Mouse (Mus musculus) macrophage (primary cell): ENCODE results near the gene 5830473C10Rik. TPM values are rescaled to one million over a fixed set of nuclear protein-coding genes. Genes with fewer than 3 reads are reported as not detected.
"Not testable (repeated sequence)": the region's sequence is repeated elsewhere in the genome, so short reads cannot be mapped to it uniquely, and the experiment has no call there.

Experiments
- H3K27ac ChIP-seq: fragments of 350-480 bp; formaldehyde crosslinking; 2 replicates; pipeline ENCODE4 v1.9.0; 2021
- H3K36me3 ChIP-seq: fragments of 350-480 bp; formaldehyde crosslinking; 2 replicates; pipeline ENCODE4 v1.9.0; 2021; ENCODE audit errors: inconsistent target
- H3K4me3 ChIP-seq: fragments of 350-480 bp; formaldehyde crosslinking; 2 replicates; pipeline ENCODE4 v1.9.0; 2021; ENCODE audit errors: inconsistent target
- H3K79me2 ChIP-seq: fragments of 350-480 bp; formaldehyde crosslinking; 2 replicates; pipeline ENCODE4 v1.9.0; 2021; ENCODE audit errors: inconsistent target
- WGBS: methylation state at CpG from one replicate; pipeline ENCODE4 v1.1.7; 2026; ENCODE audit warnings: inconsistent platforms; ENCODE audit not compliant: missing documents; 5-methylcytosine and 5-hydroxymethylcytosine counted together
- polyA plus RNA-seq: library from polyadenylated mRNA; stranded (reverse); fragments of 250-400 nt; gene quantifications from 3 replicates; pipeline ENCODE4 v1.2.4, GENCODE M21; 2018; ENCODE audit warnings: inconsistent platforms

5830473C10Rik gene
- polyA plus RNA-seq, 1 experiment from 2014 or later, result not detected

- WGBS, result 92% methylated on average over 6 of the region's 6 CpGs
- H3K79me2 ChIP-seq, result no peaks in the 10 kb centered on the region
Observed at GRCm38 (mm10) chr5:90582179-90582578, 21.3 kb downstream of the 5830473C10Rik start.

DNA sequence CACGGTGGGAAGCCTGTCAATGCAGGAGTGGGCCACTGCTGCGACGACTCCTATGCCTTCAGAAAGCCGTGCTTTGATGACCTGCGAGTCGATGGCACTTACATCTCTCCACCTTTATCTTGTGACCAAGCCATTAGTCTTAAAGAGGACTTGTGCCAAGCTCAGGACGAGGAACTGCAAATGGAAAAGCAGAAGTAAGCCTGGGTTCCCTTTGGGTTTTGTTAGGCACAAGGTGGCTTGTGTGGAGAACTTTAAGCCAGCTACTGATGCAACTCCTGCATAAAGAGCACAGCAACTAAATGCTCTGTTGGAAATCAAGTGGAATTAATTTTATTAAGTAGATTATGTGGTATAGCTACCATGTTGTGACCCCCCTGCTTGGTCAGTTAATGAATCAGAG lies 23.9 kb downstream of the 5830473C10Rik start:
- H3K27ac ChIP-seq, result no peak overlapping the region
- WGBS, result 66% methylated on average over 7 of the region's 7 CpGs
- H3K4me3 ChIP-seq, result no peak overlapping the region
- H3K36me3 ChIP-seq, result no peaks in the 10 kb centered on the region
- H3K79me2 ChIP-seq, result no peaks in the 10 kb centered on the region

More at GRCm38 (mm10) chr5:90582179-90582578, 21.3 kb downstream of the 5830473C10Rik start:
- Histone ChIP-seq H3K27ac (no peak overlapping the region), H3K36me3 (no peaks in the 10 kb centered on the region), H3K4me3 (no peak overlapping the region)

- H3K36me3 ChIP-seq, result no peaks in the 10 kb centered on the region
- 79% methylated on average over 5 of the region's 5 CpGs for WGBS
- H3K79me2 ChIP-seq, result no peaks in the 10 kb centered on the region
- no peak overlapping the region for H3K27ac ChIP-seq
- H3K4me3 ChIP-seq, result no peak overlapping the region
Observed at GRCm38 (mm10) chr5:90586511-90586910, 25.6 kb downstream of the 5830473C10Rik start.

- no peak overlapping the region for H3K4me3 ChIP-seq
- no peaks in the 10 kb centered on the region for H3K79me2 ChIP-seq
- no peak overlapping the region for H3K27ac ChIP-seq
- WGBS, result 62% methylated on average over 5 of the region's 5 CpGs
- no peaks in the 10 kb centered on the region for H3K36me3 ChIP-seq
Observed at GRCm38 (mm10) chr5:90588104-90588503, 27.2 kb downstream of the 5830473C10Rik start.

DNA sequence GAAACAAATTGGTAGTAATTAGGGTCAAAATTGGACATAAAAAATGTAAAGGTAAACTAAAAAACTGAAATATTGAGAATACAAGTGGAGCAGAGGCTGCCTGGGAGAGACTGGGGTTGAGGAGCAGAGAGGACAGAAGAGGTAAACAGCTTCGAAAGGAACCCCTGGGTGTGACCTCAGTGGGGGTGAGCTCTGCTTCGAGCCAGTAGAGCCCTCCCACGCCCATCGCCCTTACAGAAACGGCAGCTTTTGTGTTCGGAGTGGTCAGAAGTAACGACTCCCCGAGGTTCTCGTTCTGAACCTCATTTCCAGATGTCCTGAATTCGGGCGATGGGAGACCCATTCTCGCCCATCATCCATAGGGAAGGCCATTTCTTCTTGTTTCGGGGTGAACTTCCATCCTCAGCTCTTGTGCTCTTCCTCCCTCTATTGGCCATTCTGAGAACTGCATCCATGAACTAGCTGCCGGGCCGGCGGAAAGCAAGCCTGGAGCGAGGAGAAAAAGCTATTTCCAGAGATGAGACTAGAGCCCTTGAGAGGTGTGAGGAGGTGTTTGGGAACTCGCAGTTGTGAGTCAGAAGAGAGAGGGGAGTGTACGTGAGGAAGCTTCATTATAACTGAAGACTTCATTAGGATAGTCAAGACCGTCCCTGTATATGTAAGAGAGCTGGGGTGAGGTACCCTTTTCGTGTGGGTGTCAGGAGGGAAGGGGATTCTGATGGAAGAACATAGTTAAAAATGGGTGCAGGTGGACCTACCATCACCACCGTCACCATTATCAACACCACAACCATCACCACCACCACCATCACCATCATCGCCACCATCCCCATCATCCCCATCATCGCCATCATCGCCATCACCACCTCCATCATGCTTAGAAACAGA lies 28.0 kb downstream of the 5830473C10Rik start:
- WGBS, result 29% methylated on average over 25 of the region's 25 CpGs
- Histone ChIP-seq H3K27ac (no peak overlapping the region), H3K4me3 (no peak overlapping the region; the same call in 1 of the 2 replicates), H3K36me3 (no peaks in the 10 kb centered on the region), H3K79me2 (no peaks in the 10 kb centered on the region)

DNA sequence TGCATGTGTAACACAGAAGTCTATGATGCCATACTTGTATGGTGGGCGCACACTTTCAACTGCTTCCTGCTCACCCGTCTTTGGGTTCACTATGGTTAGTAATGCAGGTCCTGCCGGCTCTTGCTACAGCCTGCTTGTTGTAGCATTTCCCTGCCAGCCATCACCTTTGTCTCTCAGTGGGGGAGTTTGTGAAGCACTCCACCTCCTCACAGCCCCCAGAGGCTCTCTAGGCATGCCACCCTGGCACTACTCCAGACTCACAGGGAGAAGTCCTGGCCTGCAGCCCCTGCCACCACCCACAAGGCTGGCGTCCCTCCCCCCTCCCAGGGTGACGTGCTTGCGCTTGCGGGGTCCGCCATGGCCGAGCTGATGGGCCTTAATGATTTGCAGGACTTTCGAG lies 29.8 kb downstream of the 5830473C10Rik start:
- H3K36me3 ChIP-seq, result no peaks in the 10 kb centered on the region
- H3K79me2 ChIP-seq, result no peaks in the 10 kb centered on the region
- H3K4me3 ChIP-seq, result no peak overlapping the region
- 95% methylated on average over 10 of the region's 10 CpGs for WGBS
- no peak overlapping the region for H3K27ac ChIP-seq

DNA sequence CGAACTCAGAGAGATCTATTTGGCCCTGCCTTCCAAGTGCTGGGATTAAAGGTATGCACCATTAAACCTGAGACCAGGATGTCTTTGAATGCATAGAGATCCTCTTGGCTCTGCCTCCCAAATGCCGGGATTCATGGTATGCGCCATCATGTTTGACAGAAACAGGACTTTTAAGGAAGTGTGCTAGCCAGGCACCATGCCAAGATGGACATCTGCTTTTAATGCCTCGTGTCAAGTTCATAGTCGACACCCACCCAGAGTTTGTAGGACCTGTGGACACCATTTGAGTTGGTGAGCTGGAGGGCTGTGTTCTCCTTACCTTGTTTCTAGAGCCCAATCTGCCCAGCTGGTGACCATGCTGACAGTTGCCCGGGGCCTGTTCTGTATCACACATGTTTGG lies 31.0 kb downstream of the 5830473C10Rik start:
- Histone ChIP-seq H3K79me2 (no peaks in the 10 kb centered on the region), H3K36me3 (no peaks in the 10 kb centered on the region), H3K27ac (no peak overlapping the region), H3K4me3 (no peak overlapping the region)
- 64% methylated on average over 6 of the region's 6 CpGs for WGBS

DNA sequence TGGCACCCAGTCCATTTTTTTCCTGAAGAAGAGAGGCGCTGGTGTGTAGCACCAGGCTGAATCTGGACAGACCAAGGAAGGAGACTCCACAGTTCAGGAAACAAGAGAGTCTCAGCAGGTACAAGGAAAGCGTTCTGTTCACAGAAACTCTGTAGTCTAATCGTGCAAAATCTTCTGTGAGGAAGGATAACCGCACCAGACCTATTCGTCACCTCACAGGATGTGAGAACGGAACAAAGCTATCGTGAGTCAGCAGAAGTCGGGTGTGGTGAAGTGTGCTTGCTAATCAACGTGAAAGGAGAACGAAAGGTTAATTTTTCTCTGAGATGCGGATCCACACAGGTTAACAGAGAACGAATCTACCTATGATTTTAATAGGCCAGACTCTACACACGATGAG lies 34.0 kb downstream of the 5830473C10Rik start:
- 3% methylated on average over 13 of the region's 13 CpGs for WGBS
- Histone ChIP-seq H3K27ac (no peak overlapping the region), H3K36me3 (no peaks in the 10 kb centered on the region), H3K79me2 (no peaks in the 10 kb centered on the region), H3K4me3 (no peak overlapping the region)

DNA sequence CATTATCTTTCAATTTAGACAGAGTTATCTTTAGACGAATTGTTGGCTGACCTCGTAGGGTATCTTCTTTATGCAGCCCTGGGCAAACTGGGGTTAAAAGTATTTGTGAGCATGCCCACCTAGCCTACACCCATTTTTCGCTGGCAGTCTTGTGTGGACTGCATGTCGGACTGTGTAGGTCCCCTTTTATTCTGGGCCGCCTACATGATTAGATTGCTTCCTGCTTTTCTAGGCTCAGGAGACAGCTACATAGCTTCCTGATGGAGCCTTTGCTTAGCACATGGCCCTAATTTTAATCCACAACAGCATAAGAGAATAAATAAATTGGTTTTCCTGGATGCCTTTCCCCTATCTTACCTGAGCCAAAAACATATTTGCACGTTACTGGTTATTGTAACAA lies 35.2 kb downstream of the 5830473C10Rik start:
- 71% methylated on average over 6 of the region's 6 CpGs for WGBS
- Histone ChIP-seq H3K27ac (no peak overlapping the region), H3K4me3 (no peak overlapping the region), H3K79me2 (no peaks in the 10 kb centered on the region), H3K36me3 (no peaks in the 10 kb centered on the region)

GRCm38 (mm10) chr5:90601469-90601868 lies 40.6 kb downstream of the 5830473C10Rik start:
- no peaks in the 10 kb centered on the region for H3K36me3 ChIP-seq
- no peak overlapping the region for H3K4me3 ChIP-seq
- no peak overlapping the region for H3K27ac ChIP-seq
- WGBS, result 11% methylated on average over 6 of the region's 6 CpGs
- H3K79me2 ChIP-seq, result no peaks in the 10 kb centered on the region

- Histone ChIP-seq H3K27ac (no peak overlapping the region), H3K79me2 (no peaks in the 10 kb centered on the region), H3K36me3 (no peaks in the 10 kb centered on the region), H3K4me3 (peak overlapping the region; percentile 14; the same call in 1 of the 2 replicates)
- 6% methylated on average over 13 of the region's 13 CpGs for WGBS
Observed at GRCm38 (mm10) chr5:90603407-90603923, 42.6 kb downstream of the 5830473C10Rik start.

DNA sequence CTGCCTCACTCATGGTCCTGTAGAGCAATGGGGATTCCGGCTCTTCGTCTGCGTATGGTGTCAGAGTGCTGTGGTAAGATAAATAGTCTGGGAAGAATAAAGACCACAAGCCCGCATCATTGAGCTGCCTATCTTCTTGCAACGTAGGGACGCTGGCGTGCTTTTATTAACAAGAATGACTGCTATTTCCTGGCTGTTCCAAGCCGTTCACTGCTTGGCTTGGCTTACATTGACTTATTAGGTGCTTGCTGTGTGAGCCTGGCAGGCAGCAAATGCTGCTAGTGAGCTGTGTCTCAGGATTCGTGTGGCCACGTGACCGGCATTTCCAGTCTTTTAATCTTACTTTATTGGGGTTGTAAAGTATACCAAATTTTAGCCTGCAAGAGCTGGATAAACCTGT lies 48.0 kb downstream of the 5830473C10Rik start:
- Histone ChIP-seq H3K36me3 (no peaks in the 10 kb centered on the region), H3K4me3 (no peak overlapping the region), H3K79me2 (no peaks in the 10 kb centered on the region), H3K27ac (no peak overlapping the region)
- WGBS, result 91% methylated on average over 11 of the region's 11 CpGs

DNA sequence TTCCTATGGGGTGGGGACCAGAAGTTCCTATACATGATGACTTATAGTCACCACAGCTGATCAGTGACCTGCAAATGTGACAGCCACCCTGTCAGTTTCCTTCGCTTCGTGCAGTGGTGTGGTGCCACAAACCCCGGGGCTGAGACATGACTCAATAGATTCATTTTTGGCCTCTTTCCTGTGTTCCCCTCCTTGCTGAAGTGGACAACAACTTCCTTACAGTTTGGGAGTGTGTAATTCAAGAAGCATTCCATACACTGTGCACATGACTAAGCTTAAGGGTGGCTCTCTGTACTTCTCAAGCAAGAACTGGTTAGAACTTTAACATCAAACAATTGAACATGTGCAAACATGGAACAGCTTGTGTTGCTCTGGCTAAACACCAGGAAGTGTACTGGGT lies 50.5 kb downstream of the 5830473C10Rik start:
- Histone ChIP-seq H3K4me3 (no peak overlapping the region), H3K27ac (peak overlapping the region; percentile 5; the same call in 1 of the 2 replicates), H3K36me3 (no peaks in the 10 kb centered on the region), H3K79me2 (no peaks in the 10 kb centered on the region)
- 14% methylated on average over 3 of the region's 3 CpGs for WGBS

DNA sequence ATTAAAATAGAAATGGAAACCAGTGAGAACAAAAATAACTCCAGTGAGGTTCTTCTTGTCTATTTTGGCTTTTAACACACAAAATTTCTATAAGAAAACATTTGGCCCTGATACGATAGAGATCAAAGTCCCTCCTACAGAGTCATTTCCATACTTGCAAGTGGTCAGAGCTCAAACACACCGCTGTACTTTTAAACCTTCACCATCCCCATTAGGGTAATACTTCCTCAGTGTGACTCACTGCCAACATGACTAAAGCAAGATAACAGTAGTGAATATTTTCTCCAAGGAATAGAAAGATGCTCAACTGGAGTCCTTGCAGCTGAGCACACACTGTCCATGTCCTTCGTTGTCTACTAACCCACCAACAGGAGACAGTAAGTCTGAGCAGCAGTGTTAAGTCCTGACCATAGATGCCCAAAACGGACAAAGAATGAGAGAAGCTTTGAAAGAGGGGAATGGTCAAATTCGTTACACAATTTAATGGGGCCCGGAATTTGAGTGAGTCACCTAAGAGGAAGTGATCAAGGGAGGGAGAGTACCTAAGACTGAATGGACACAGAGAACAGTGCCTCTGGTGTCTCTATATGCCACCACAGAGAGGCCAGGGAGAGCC lies 51.2 kb downstream of the 5830473C10Rik start:
- WGBS, result 29% methylated on average over 6 of the region's 6 CpGs
- Histone ChIP-seq H3K4me3 (no peak overlapping the region), H3K27ac (peak overlapping the region; percentile 5; the same call in 1 of the 2 replicates), H3K36me3 (no peaks in the 10 kb centered on the region), H3K79me2 (no peaks in the 10 kb centered on the region)

DNA sequence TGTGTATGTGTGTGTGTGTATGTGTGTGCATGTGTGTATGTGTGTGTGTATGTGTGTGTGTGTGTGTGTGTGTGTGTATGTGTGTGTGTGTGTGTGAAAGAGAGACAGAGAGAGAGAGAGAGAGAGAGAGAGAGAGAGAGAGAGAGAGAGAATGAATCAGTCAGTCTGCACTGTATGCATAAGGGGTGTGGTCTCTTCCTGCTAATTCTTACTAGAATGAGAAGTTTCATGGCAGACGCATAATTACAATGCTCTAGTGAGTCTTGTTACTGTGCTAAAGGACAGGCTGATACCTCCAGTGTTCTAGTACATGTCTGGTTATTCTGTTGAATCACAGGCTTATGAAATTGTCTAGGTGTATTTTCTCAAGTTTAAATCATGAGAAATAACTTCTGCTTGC lies 51.8 kb downstream of the 5830473C10Rik start:
- not testable (repeated sequence) for H3K27ac ChIP-seq, H3K4me3 ChIP-seq, H3K36me3 ChIP-seq, H3K79me2 ChIP-seq
- WGBS, result 64% methylated on average over 1 of the region's 1 CpGs
